Mouse (Mus musculus): ENCODE data around the gene Brinp1.

Gene Brinp1

GRCm38 (mm10) chr4:68954322-68954901, at the start of gene Brinp1:
TSS of gene Brinp1 (minus strand) at chr4:68954397.
- DNase-seq: peak; percentile 65

- no peak for DNase-seq
Measured at GRCm38 (mm10) chr4:68957265-68957664, 3.1 kb upstream of the Brinp1 start.

GRCm38 (mm10) chr4:68955621-68956020, 1.4 kb upstream of the Brinp1 start:
- peak; percentile 62 for DNase-seq

- DNase-seq: no peak
Measured at GRCm38 (mm10) chr4:68953667-68954321, 403 bp downstream of the Brinp1 start.

- DNase-seq: no peak
Measured at GRCm38 (mm10) chr4:68953131-68953551, 1.1 kb downstream of the Brinp1 start.

- peak; percentile 6 for DNase-seq
Measured at GRCm38 (mm10) chr4:68950556-68950955, 3.6 kb downstream of the Brinp1 start.

GRCm38 (mm10) chr4:68942938-68943337, 11.3 kb downstream of the Brinp1 start:
- no peak for DNase-seq

- DNase-seq: no peak
Measured at GRCm38 (mm10) chr4:68930022-68930421, 24.2 kb downstream of the Brinp1 start.

- no peak for DNase-seq
Measured at GRCm38 (mm10) chr4:68926091-68926490, 28.1 kb downstream of the Brinp1 start.

- DNase-seq: no peak
Measured at GRCm38 (mm10) chr4:68922944-68923343, 31.3 kb downstream of the Brinp1 start.

GRCm38 (mm10) chr4:68922504-68922903, 31.7 kb downstream of the Brinp1 start:
- no peak for DNase-seq

GRCm38 (mm10) chr4:68920127-68920526, 34.1 kb downstream of the Brinp1 start:
- DNase-seq: no peak

GRCm38 (mm10) chr4:68910942-68911341, 43.3 kb downstream of the Brinp1 start:
- DNase-seq: no peak

GRCm38 (mm10) chr4:68906417-68907210, 47.6 kb downstream of the Brinp1 start:
- DNase-seq: peak; percentile 4

- DNase-seq: no peak
Measured at GRCm38 (mm10) chr4:68890526-68890925, 63.7 kb downstream of the Brinp1 start.

- no peak for DNase-seq
Measured at GRCm38 (mm10) chr4:68886276-68886675, 67.9 kb downstream of the Brinp1 start.

- no peak for DNase-seq
Measured at GRCm38 (mm10) chr4:68872028-68872427, 82.2 kb downstream of the Brinp1 start.

GRCm38 (mm10) chr4:68865135-68865767, 88.9 kb downstream of the Brinp1 start:
- DNase-seq: no peak

GRCm38 (mm10) chr4:68864668-68865067, 89.5 kb downstream of the Brinp1 start:
- no peak for DNase-seq

GRCm38 (mm10) chr4:68856868-68857267, 97.3 kb downstream of the Brinp1 start:
- DNase-seq: no peak

GRCm38 (mm10) chr4:68849671-68850070, 104.5 kb downstream of the Brinp1 start:
- no peak for DNase-seq

- DNase-seq: no peak
Measured at GRCm38 (mm10) chr4:68846976-68847375, 107.2 kb downstream of the Brinp1 start.

- no peak for DNase-seq
Measured at GRCm38 (mm10) chr4:68845964-68846363, 108.2 kb downstream of the Brinp1 start.
